Mouse (Mus musculus) kidney, adult 2 months (tissue): ENCODE measurements around the gene Lgals4.

Experiments used
- CTCF ChIP-seq: fragments of 200-500 bp; conservative IDR thresholded peaks from 2 replicates; pipeline ENCODE4 v1.5.1; 2011; ENCODE audit warnings: low read depth, mild to moderate bottlenecking, control low read depth, low read length, moderate library complexity, mixed read lengths; ENCODE audit not compliant: insufficient read depth, insufficient read length
- POLR2A ChIP-seq: fragments of 200-500 bp; IDR thresholded peaks from one replicate; pipeline ENCODE4 v1.6.1; 2011; ENCODE audit warnings: low read depth, low read length, control low read depth

- TF ChIP-seq CTCF (no peak; the same call in 1 of the 2 replicates), POLR2A (no peak)
These were observed 31.6 kb upstream of the Lgals4 start for GRCm38 (mm10) chr7:28801901-28802670.
